Mouse (Mus musculus): ENCODE data around the gene Jam2.

- TF ChIP-seq CTCF (IDR thresholded peaks at IDR 0.05; ENCODE audit: low read depth, low read length) (no peak), GATA1 (IDR thresholded peaks at IDR 0.05; ENCODE audit: borderline replicate concordance, low read length) (no peak), POLR2AphosphoS5 (IDR thresholded peaks at IDR 0.05; ENCODE audit: insufficient replicate concordance, low read depth, low read length) (no peak), TAL1 (conservative IDR thresholded peaks at IDR 0.05; ENCODE audit: low read depth, low read length) (no peak)
These were observed at the start of gene Jam2 for GRCm38 (mm10) chr16:84774003-84774703.
